Mouse (Mus musculus) 3134 (cell line): ENCODE results near the gene Mpc1.
"Not testable (repeated sequence)": the region's sequence is repeated elsewhere in the genome, so short reads cannot be mapped to it uniquely, and the experiment has no call there.

ENCODE experiments used
- DNase-seq: peaks from one replicate; pipeline ENCODE4 v3.0.0-alpha.2; 2011; ENCODE audit warnings: low spot score; ENCODE audit not compliant: insufficient read length; ENCODE audit errors: extremely low read depth

Mpc1 gene

GRCm38 (mm10) chr17:8326877-8327276, 44.2 kb downstream of the Mpc1 start:
- not testable (repeated sequence) for DNase-seq

GRCm38 (mm10) chr17:8328511-8329174, 45.9 kb downstream of the Mpc1 start:
- DNase-seq = peak; percentile 20

GRCm38 (mm10) chr17:8330602-8331001, 47.9 kb downstream of the Mpc1 start:
- DNase-seq = no peak

- DNase-seq = not testable (repeated sequence)
These were observed 54.5 kb downstream of the Mpc1 start, which contains the start of gene Prr18 for GRCm38 (mm10) chr17:8337159-8337558. Prr18 (plus strand) TSS chr17:8337459.

GRCm38 (mm10) chr17:8339666-8340374, 57.1 kb downstream of the Mpc1 start:
- no peak for DNase-seq

- no peak for DNase-seq
These were observed 58.0 kb downstream of the Mpc1 start for GRCm38 (mm10) chr17:8340407-8341359.

GRCm38 (mm10) chr17:8341360-8341963, 58.8 kb downstream of the Mpc1 start:
- DNase-seq = no peak

GRCm38 (mm10) chr17:8342706-8343105, 60.0 kb downstream of the Mpc1 start:
- DNase-seq = no peak

GRCm38 (mm10) chr17:8343416-8343815, 60.7 kb downstream of the Mpc1 start:
- no peak for DNase-seq
